In the genomic region with DNA sequence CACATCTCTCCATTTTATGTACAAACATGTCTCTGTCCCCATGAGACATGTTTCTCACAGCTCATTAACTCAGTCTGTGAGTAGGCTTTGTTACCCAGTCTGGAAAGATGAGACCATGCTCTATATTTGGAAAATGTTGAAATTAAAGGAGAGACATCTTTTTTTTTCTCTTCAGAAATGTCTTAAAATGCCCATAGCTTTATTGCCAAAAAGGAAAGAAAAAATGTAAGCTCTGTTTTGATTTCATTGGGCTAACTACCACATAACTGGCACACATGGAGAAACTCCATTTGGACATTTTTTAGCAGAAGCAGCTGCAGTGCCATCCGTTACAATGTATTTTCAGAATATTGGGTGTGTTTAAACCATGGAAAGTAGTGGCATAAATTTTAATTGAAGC, we compare ENCODE assay signal across 23 mouse cellular contexts.
DNase-seq lines count a peak whose midpoint lies in the region; ATAC-seq lines count a peak whose summit lies in the region.
"Had no signal": no experiment of that assay in that cellular context is flagged by ENCODE, and none has a peak within 500 bp of the region (broad histone marks: within the 10 kb centered on the region; RNA-seq: fewer than 3 reads in every experiment).

No protein-coding gene starts in this region.

- intact Hi-C loops in gastrocnemius, postnatal 14 days (cut with DNase I; ENCODE audit: low total_unique reads) = no loop called here

- WGBS in lung, embryonic 15.5 days = 71% methylated on average over 1 of the region's 1 CpGs

- H3K4me3 ChIP-seq in lung, embryonic 15.5 days = no peak overlapping the region
- H3K4me3 ChIP-seq: erythroblast, embryonic 14.5 days; forebrain, embryonic 13.5 days; heart, embryonic 10.5 days; heart, embryonic 15.5 days; limb, embryonic 10.5 days; limb, embryonic 15.5 days; liver, embryonic 13.5 days; midbrain, embryonic 10.5 days; midbrain, embryonic 15.5 days; neural tube, embryonic 12.5 days had no signal

- DNase-seq in layer of hippocampus, adult 11-12 months (ENCODE audit: low spot score) = peak; percentile 43
- DNase-seq in layer of hippocampus, postnatal 25 days (ENCODE audit: extremely low spot score in 1 of 2, low spot score in 1 of 2) = no peak
- no peak for DNase-seq in lung, postnatal 25 days (ENCODE audit: low spot score)
- peak; percentile 16 for DNase-seq in Muller cell, postnatal 12 days (ENCODE audit: inconsistent ontology term)
- DNase-seq in brain, adult 2 months (ENCODE audit: low read depth, low spot score) = peak; percentile 65
- no peak for DNase-seq in gastrocnemius, postnatal 14 days
- no peak for DNase-seq in testis, postnatal 14 days (ENCODE audit: low spot score)
- DNase-seq: gastrocnemius, postnatal 25 days; liver, embryonic 13.5 days; lung, adult 2 months; thymus, postnatal 14 days had no signal

- H3K36me3 ChIP-seq in lung, embryonic 15.5 days = no peaks in the 10 kb centered on the region
- H3K36me3 ChIP-seq: heart, embryonic 10.5 days; heart, embryonic 15.5 days; limb, embryonic 10.5 days; limb, embryonic 15.5 days; liver, embryonic 13.5 days; midbrain, embryonic 15.5 days; neural tube, embryonic 12.5 days had no signal

- peaks cover 36% of the 10 kb centered on the region for H3K4me1 ChIP-seq in lung, embryonic 15.5 days
- H3K4me1 ChIP-seq: forebrain, embryonic 13.5 days; heart, embryonic 15.5 days; liver, embryonic 13.5 days had no signal

- H3K9ac ChIP-seq in lung, embryonic 15.5 days = no peak overlapping the region
- H3K9ac ChIP-seq: forebrain, embryonic 13.5 days; heart, embryonic 15.5 days; limb, embryonic 15.5 days; liver, embryonic 13.5 days; midbrain, embryonic 15.5 days; neural tube, embryonic 12.5 days had no signal

- no peak overlapping the region for H3K4me2 ChIP-seq in lung, embryonic 15.5 days
- H3K4me2 ChIP-seq: forebrain, embryonic 13.5 days; heart, embryonic 15.5 days; limb, embryonic 15.5 days; liver, embryonic 13.5 days; midbrain, embryonic 15.5 days; neural tube, embryonic 12.5 days had no signal

- ATAC-seq in lung, embryonic 15.5 days (ENCODE audit: borderline replicate concordance, extremely low read depth, low FRiP score, low TSS enrichment) = no peak
- ATAC-seq: forebrain, embryonic 13.5 days; hindbrain, embryonic 16.5 days; midbrain, embryonic 15.5 days had no signal

- H3K27ac ChIP-seq in lung, embryonic 15.5 days = 0 out of 2 replicates have a peak overlapping the region, but pooled peaks have one; percentile 18
- H3K27ac ChIP-seq: forebrain, embryonic 13.5 days; heart, embryonic 10.5 days; heart, embryonic 15.5 days; limb, embryonic 10.5 days; limb, embryonic 15.5 days; liver, embryonic 13.5 days; midbrain, embryonic 15.5 days; neural tube, embryonic 12.5 days had no signal

- H3K9me3 ChIP-seq in lung, embryonic 15.5 days = no peaks in the 10 kb centered on the region
- H3K9me3 ChIP-seq: forebrain, embryonic 13.5 days; heart, embryonic 10.5 days; heart, embryonic 15.5 days; limb, embryonic 10.5 days; limb, embryonic 15.5 days; liver, embryonic 13.5 days; midbrain, embryonic 10.5 days; midbrain, embryonic 15.5 days; neural tube, embryonic 12.5 days had no signal

- no peaks in the 10 kb centered on the region for H3K27me3 ChIP-seq in lung, embryonic 15.5 days
- H3K27me3 ChIP-seq: CH12.LX; forebrain, embryonic 13.5 days; heart, embryonic 15.5 days; limb, embryonic 15.5 days; liver, embryonic 13.5 days; midbrain, embryonic 15.5 days; neural tube, embryonic 12.5 days had no signal

Comparison
In these comparisons a context has a peak if more than half of its experiments do, and no peak if none do; other contexts are left out.
1. DNase-seq: peak in layer of hippocampus, adult 11-12 months (single experiment), Muller cell, postnatal 12 days (single experiment) and brain, adult 2 months (single experiment); none in layer of hippocampus, postnatal 25 days (0 of 2), lung, postnatal 25 days (single experiment), gastrocnemius, postnatal 14 days (single experiment) and testis, postnatal 14 days (single experiment).